Mouse (Mus musculus) frontal cortex, postnatal 36 days (tissue): Measurements from ENCODE around the gene Vmn1r37.
"Not testable (repeated sequence)": the region's sequence is repeated elsewhere in the genome, so short reads cannot be mapped to it uniquely, and the experiment has no call there.

ENCODE experiments used
- DNase-seq, 2 experiments: peaks; one replicate each; pipeline ENCODE4 v3.0.0; 2022; ENCODE audit warnings: low spot score in 2 of 2

The Vmn1r37 gene

DNA sequence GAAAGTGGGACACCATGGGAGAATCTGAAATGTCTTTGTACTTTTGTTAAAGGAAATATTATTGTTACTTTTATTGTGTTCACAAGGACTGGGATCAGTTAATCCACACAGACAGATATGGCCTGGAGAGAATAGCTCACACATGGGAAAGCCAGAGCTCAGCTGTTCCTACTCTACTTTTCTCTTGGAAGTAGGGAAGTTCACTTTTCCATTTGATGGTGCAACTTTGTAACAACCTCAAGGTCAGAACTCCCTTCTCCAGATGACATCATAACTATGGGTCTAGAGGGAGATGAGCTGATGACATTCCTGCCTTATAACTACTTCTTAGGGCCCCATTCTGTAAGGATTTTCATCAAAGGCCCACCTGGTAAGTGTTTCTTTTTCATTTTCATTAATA, at the start of gene Vmn1r37:
Gene Vmn1r37, plus strand, starts transcription at position 301 of the 400 bp plus-strand sequence.
- not testable (repeated sequence) for DNase-seq

DNA sequence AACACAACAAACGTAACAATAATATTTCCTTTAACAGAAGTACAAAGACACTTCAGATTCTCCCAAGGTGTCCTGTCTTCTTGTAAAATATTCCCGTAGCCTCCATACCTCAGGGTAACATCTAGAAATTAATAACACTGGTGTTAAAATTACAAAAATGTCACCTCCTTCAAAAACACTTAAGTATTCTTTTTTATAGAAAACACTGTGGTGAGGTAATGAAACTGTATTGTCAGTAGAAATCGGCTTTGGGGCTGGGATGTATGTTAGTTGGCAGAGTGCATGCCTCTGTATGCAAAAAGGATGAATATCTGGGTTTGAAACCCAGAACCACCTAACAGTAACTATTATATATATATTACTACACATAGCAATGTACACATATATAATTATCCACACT, 43.4 kb upstream of the Vmn1r37 start, which contains the start of gene Vmn1r35:
Gene Vmn1r35, minus strand, starts transcription at position 101 of the 400 bp plus-strand sequence.
- no peak for DNase-seq

DNA sequence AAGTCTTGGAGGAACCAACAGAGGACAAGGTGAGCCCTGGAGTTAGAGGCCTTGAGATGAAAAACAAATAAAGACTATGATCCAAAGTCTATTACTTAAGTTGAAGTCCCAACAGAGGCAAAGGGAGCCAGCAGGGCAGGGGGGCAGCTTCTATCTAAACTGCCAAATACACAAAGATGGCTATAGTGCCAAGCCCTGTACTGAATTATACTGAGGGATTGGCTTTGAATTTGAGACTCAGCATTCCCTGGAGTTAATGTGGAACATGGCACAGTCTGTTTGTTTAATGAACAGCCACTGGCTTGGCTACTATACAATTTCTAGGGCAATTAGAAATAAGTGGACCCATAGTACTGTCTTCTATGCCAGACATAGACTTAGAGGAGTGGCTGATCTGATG, 20.3 kb upstream of the Vmn1r37 start:
- DNase-seq: no peak

DNA sequence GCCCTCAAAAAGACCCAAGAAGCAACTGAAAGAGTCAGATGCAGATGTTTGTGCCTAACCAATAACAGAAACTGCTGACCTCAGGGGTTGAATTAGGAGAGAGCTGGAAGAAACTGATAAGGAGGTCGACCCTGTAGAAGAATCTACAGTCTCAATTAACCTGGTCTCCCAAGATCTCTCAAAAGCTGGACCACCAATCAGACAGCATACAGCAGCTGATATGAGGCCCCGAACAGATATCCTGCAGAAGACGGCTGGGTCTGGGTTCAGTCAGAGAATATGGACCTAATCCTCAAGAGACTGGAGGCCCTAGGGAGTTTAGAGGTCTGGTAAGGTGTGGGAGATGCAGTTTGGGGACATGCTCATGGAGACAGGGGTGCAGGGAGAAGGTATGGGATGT, 15.3 kb upstream of the Vmn1r37 start:
- DNase-seq: no peak

DNA sequence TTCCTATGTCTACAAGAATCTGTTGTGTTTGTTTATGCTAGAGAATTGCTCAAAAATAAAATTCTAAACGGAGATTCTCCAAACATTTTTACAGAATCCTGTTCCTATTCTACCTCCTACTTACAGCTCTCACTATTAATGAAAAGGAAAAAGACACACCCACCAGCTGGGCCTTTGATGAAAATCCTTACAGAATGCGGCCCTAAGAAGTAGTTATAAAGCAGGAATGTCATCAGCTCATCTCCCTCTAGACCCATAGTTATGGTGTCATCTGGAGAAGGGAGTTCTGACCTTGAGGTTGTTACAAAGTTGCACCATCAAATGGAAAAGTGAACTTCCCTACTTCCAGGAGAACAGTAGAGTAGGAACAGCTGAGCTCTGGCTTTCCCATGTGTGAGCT, 10.1 kb upstream of the Vmn1r37 start, which contains the start of gene Vmn1r36:
Gene Vmn1r36, minus strand, starts transcription at position 101 of the 400 bp plus-strand sequence.
- not testable (repeated sequence) for DNase-seq

DNA sequence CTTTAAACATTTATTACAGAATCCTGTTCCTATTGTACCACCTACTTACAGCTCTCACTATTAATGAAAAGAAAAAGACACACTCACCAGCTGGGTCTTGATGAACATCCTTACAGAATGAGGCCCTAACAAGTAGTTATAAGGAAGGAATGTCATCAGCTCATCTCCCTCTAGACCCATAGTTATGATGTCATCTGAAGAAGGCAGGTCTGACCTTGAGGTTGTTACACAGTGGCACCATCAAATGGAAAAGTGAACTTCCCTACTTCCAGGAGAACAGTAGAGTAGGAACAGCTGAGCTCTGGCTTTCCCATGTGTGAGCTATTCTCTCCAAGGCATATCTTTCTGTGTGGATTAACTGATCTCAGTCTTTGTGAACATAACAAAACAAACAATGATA, 53.3 kb downstream of the Vmn1r37 start, which contains the start of gene Vmn1r38:
Gene Vmn1r38, minus strand, starts transcription at position 101 of the 400 bp plus-strand sequence.
- DNase-seq: not testable (repeated sequence)
